Mouse (Mus musculus) adrenal gland, adult 18-20 months (tissue): ENCODE measurements at regions not wholly inside any gene's neighbourhood (a gene's known extent, or its start where the extent isn't known, plus 50 kb on each side); places are given as distances from the start of the nearest gene placed in this dataset.

Experiments
- DNase-seq, 2 experiments: peaks; one replicate each; pipeline ENCODE4 v3.0.0; 2021 to 2022; ENCODE audit warnings: low spot score in 2 of 2

DNA sequence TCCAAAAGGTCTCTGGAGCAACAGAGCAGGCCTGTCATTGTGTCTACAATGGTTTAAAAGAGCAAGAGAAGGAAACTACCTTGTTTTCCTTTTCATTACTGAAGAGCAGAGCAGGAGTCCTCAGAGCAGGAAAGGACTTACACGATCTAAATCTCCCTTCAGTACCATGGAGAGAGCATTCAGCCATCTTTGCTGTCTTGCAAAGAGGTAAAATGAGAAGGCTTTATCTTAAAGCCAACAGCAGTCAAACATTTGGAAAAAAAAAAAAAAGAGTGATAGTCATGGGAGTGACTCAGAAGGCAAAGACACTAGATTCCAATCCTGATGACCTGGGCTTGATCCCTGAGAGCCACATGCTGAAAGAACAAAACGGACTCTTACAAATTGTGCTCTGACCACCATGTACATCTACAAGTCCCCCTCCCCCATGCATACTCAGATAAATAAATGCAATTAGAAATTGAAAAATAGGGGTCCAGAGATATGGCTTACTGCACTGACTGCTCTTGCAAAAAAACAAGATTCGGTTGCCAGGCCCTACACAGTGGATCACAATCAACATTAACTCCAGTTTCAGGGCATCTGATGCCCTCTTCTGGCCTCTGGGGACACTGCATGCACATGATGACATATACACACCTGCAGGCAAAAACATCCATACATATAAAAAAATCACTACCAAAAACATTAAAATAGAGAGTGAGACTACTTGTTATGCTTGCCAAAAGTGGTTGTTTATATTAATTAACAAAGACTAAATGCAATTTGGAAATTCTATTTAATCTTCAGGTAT lies 397.6 kb upstream of the Kif2a start:
- DNase-seq: no peak

DNA sequence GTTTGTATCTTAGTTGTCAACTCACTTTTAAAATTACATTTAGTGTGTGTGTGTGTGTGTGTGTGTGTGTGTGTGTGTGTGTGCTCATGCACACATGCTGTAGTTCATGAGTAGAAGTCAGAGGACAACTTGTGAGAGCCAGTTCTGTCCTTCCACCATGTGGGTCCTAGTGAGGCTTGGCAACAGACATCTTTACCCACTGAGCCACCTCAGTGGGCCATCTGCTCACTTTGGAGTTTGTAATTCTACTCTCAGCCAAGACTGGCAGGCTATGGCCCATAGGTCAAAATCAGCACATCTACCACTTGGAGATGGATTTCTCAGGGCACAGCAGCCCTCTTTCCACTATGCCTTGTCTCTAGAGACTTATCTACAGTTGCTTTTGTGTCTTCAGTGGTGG lies 388.3 kb upstream of the Kif2a start:
- DNase-seq: no peak

DNA sequence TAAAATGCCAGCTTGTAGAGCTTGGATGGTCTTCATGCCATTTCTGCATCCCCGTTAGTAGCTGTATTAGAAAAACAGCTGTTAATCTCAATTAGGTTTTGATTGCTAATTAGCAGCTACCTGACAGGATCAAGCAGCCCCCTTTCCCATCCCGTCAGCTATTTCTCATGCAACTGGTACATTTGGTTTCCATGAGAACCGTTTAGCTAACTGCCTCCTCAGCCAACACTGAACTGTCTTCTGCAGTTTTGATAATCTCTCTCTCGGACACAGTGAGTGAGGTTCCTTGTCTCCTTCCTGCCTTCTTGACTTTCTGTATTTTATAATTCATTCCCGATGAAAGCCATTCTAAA lies 385.7 kb upstream of the Kif2a start:
- no peak for DNase-seq

DNA sequence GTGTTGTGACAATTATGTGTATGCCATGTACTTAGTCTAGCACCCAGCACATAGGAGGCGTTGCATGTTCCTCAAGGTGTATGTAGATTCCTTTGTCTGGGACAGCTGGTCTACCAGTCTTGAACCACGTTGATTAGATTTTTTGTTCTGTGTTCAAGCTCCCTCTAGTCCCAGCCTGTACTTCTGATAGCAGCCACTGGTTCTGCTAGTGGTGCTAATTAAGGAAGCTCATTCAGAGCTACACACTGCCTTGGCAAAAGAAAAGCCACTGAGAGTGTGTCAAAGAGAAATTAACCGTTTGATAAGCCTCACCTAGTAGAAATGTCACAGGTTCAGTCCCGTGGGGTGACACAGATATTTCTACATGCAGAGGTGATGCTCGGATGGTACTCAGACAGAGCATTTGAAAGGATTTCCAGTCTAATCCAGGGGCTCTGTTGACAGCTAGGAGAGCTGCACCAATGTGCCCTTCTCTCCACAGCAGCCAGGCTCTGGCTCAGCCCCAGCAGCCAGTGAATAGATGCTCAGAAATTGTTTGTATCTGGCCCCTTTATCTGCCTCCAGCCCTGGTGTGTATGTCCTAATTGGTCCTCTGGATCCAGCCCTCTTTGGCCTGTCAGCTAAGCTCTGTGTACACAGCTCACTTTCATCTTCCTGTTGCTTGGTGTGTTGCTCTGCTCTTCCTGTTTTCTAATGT lies 385.2 kb upstream of the Kif2a start:
- DNase-seq: no peak

DNA sequence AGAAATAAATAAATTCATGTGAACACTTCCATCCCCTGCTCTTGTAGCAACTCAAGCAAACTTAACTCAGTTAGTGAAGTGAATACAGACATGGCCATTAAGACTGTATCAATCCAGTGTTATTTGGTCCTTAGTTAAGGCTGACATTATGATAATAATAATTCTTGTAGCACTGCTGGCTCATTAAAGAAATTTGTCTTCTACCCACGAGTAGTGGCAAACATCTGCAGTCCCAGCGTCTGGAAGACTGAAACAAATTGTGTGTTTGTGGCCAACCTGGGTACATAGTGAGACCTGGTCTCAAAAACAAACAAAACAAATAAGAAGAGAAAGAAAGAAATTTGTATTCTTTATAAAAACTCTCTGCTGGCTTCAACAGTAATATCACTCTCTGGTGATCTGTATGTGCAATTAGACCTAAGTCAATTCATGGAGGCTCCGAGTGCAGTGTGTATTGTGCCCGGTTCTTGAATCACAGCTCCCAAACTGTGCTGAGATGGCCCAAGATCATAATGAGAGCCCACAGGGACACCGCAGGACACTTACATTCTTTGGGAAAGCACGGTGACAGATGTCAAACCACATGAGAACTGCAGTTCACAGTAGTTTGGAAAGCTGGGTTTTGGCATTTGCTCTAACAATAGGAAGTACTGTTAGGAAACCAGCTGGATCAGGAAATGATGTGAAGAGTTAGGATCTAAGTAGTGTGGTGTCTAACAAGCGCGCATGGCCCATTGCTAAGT lies 376.9 kb upstream of the Kif2a start:
- DNase-seq: no peak

DNA sequence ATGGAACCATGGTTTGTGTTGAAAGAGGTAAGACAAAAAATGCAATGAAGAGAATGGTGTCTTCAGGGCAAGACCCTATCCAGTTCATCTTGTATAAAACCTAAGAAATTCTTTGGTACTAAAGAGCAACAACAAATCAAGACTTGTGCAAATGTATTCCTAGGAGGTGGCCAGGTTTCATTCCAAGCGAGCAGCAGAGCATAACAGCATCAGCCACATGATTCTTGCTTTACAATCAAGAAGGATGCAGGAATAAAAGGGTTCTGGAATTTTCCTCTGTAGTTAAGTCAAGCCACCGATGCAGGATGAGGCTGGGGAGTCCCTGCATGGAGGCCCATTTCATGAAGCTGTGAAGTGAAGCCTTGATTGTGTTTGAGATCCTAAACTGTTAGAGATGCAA lies 374.1 kb upstream of the Kif2a start:
- DNase-seq: no peak

DNA sequence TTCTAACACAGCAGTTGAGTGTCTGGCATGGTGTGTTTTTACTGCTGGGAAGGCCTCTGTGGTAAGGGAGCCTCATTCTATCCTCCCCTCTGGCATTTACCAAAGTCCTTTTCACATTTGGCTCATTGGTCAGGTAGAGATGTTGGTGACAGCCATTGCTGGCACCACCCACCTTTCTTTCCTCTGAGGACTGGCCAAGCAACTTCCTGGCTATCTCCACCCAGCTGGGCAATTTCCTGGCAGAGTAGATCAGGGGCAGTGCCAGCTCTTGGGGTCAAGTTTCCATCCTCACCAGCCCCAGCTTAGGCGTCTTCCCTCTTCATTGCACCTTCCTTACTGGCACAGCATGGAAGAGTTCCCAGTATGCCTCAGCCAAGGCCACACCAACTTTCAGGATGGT lies 372.5 kb upstream of the Kif2a start:
- no peak for DNase-seq

DNA sequence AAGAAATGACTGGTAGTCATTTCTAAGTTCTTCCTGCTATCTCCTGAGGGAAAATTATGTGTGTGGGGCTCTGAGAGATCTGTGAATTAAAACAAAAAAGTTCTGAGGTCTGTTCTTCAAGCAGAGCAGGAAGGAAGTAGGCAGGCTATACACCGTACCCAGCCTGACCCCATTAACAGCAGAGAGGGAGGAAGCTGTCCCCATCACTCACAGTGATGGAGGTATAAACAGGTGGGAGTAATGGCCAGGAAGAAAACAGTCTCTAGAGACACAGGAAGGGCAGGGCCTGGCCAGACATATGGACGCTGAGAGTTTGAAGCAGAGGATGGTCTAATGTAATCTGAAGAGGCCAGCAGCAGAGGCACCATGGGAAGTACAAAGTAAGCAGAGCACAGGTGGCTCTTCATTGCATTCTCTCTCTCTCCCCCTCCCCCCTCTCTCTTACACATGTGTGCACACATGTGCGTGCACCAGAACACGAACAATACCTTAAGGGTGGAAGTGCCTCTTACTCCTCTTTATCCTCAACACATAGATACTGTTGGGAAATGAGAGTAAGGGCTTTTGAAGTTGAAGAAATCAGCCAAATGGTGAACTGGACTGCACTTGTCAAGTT lies 367.7 kb upstream of the Kif2a start:
- DNase-seq: no peak

DNA sequence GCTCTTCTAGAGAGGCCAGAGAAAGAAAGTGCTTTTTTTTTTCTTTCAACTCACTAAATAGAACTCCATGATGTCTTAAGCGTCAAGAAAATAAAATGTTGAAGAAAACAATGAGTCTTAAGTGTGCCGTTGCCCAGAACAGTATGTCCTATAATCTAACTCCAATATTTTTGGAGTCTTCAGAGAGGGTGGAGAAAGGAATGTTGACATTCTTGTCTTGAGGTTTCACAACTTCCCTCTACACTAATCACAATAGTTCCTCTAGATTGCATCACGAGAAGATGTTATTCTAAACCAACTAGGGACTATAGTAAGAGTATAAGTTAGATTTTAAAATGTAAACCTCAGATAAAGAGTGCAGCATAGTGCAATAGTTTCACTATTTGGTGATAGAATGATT lies 367.1 kb upstream of the Kif2a start:
- no peak for DNase-seq

DNA sequence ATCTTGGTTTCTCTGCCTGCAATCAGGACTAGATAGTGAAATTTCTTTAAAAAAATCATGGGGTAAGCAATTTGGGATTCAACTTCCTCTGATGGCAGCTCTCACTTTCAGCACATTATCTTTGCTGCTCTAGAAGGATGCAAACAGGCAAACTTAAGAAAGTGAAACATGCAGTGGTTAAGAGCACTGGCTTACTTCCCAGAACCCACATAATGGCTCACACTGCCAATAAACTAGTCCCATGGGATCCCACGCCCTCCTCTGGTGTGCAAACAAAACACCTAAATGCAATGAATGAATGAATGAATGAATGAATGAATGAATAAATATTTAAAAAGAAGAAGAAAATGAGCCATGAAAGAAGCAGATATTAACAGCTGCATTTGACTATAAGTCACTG lies 356.1 kb upstream of the Kif2a start:
- DNase-seq: no peak

DNA sequence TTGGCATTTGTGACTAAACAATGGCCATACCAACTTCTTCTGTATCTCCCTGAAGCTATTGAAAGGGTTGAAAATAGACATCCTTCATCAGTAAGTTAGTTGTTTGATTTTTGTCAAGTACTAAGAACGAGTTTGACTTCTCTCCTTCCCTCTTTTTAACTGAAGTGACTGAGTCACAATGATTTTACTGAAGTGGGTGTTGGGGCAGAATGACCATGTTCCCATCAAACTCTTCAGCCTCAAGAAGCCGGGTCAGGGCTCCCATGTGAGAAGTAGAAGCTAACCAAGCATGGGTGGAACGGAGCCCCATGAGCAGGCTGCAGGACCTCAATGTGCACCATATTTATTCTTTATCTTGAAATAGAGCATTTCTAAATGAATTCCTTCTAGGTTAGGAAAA lies 350.7 kb upstream of the Kif2a start:
- no peak for DNase-seq

DNA sequence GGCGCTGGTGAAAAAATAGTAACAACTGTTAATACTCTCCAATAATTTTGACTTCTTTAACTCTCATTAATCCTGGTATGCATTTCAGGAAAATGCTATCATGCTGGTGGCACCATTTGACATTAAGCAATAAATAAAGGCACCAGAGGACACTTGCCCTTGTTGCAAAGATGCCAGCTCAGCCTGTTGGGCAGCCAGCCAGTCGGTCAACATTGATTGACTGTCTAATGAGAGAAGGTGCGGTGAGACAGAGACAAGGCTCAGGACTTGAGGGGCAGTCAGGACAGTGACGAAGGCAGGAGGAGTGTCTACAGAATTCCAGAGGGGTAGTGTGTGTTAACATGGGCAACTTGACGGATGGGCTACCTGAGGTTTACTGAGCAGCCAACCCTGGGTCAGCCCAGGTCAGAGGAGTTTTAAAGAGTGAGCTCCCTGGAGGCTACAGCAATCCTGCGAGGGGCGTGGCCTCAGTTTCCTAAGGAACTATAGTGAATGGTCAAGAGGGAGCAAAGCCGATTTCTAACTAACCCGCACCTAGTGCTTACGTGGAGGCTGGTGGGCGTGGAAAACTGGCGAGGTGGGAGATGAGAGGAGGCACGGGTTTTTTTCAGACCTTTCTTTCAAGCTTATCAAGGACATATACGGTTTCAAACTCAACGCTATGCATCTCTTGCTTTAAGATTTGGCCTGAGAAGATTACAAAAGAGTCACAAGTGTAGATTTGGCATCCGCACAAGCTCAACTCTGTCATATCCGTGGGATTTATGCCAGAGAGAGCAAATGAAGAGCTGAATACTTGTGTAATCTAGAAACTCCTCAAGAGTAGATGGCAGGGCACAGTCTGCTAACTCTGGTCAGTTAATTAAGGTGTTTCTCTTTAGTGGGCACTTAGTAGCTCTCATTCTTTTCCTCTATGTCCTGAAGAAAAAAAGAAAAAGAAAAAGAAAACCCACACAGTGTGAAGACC lies 350.0 kb upstream of the Kif2a start:
- DNase-seq: peak; percentile 63 to 73

DNA sequence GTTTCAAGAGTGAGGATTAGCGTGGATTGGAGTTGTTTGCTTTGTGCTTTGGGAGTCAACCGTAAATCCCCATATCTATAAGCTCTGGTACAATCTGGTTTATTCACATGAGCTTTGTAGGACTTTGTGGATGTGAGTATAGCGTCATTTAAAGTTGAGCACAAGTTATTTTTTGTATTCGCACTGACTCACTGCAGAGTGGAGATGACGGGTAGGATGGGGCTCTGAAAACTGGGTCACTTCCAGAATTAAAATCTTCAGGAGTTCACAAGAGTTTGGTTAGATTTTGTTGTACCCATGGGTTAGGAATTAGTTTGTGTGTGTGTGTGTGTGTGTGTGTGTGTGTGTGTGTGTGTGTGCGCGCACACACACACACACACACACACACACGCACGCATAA lies 345.7 kb upstream of the Kif2a start:
- DNase-seq: no peak

DNA sequence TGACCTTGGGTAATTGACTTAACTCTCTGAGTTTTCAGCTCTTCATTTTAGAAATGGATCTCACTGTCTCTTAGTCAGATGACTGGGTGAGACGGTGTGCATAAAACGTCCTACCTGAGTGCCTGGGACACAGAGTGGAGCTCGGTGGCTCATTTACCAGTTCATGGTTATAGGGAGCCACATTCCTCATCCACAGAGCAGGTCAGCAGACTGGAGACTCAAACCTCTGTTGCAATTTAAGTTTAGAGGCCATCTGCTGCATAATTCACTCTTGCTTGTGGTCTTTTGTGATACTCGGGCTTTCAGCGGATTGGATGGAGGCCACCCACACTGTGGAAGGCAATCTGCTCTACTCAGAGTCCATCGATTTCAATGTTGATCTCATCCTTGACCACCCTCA lies 343.8 kb upstream of the Kif2a start:
- DNase-seq: no peak

DNA sequence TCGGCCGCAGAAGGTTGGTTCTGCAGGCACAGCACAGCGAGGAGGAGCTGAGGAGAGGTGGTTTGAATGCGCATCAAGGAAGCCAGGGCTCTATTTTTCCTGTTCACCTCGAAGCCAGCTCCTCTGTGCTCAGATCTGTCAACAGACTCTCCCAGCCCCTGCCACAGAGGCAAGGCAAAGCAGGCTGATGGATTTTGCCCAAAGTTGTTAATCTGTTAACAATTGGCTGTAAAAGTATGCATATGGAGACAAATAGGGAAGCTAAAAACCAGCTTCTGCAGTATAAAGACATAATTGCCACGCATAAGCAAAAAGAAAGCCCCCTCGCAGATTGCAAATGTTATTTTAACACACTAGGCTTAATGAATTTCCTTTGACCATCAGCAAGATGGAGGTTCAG lies 343.3 kb upstream of the Kif2a start:
- DNase-seq: no peak

DNA sequence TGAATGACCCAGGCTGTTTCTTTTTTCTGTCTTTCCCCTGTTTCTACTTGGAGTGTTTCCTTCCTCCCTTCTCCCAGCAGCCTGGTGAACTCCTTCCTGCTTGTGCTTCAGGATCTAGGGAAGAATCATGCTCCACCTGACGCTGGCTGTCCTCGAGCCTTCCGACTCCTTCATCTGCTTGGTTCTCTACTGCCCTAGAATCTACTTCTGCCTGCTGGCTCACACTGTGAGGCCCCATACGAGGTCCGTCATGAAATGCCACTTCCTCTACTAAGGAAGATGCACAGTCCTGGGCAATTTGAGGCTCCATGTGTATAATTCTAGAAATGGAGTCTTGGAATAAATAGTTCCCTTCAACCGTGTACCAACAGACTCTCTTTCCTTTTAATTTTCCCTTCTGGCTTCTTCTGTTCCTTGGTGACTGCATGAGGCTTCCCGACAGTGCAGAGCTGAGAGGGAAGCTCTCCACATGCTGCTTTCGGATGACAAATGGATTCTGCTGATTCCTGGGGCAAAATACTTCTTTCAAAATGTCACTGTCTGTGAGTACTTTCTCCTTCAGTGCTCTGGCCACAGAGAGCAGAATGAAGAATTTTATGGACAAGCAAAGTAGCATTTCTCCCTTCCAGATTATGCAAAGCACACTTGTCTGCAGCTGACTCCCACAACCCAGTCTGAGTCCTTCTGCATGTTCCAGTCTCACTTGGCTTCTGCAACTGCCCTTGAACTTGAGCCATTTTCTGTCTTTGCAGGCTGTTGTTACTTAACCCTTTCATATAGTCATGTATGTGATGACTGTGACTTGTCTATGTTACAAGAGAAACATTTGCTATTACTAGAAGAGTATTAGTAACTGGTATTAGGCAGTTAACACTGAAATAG lies 341.1 kb upstream of the Kif2a start:
- DNase-seq: peak in 1 of 2 experiments; percentile 13

DNA sequence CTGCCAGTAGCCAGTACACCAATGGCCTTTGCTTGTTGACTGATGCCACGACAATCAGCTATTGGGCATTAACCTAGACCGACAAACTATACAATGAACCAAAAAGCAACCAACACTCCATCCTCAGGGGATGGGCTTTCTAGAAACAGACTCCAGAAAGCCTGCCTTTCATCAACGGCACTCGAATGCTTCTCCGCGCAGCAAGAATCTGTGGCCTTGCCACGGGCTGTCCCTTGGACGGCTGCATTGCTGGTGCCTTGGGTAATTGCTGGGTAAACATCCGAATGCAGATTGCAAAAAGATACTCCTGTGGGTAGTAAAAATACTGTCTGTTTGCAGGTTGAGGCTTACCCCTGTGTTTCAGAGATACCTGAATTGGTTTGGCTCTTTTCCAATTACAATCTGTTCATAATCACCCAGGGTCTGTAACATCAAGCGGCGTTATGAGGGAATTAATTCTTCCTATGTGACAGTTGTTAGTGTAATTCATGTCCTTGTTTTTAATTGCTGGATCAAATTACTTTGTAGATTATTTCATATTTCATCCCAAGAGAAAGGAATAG lies 319.0 kb upstream of the Kif2a start:
- no peak for DNase-seq

DNA sequence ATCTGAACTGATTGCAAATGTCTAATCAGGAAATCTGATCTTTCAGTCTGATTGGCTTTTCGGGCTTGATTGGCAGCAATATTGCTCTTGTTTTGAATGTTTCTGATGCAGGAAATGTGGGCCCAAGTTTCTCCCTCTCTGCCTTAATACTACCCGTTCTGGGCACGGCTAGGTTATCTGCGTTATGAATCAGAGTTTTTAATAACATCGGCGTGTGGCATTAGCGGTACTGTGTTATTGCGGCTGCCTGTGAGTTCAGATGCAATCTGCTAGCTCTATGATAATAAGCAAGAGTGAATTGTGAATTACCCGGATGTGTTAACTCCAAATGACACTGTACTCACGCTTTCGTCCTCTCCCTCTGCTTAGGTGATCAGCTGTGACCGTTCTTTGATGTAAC lies 316.2 kb upstream of the Kif2a start:
- DNase-seq: no peak

DNA sequence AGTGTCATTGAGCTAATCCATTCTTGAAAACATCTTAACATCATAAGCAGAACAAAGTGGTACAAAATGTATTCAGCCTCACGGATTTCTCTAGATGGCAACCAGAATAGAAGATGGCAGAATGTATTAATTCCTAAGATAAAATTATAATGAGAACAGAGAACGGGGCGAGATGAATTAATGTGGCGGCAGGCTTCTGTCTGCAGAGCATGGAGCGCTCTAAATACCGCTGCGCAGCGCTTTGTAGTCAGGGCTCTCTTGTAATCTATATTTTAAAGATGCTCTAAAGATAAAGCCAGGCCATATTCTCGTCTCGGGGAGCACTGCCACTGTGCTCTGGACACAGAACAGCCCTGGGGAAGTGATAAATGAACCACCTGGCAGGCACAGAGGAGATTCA lies 315.2 kb upstream of the Kif2a start:
- no peak for DNase-seq
